Mouse (Mus musculus) thymus, adult 2 months (tissue): ENCODE measurements around the gene Auts2.

Experiments
- CTCF ChIP-seq: fragments of 200-500 bp; IDR thresholded peaks from 2 replicates; pipeline ENCODE4 v1.5.1; 2012; ENCODE audit warnings: mild to moderate bottlenecking, control low read depth, low read length, moderate library complexity, borderline replicate concordance; ENCODE audit not compliant: control insufficient read depth, poor library complexity, insufficient read depth; ENCODE audit errors: extremely low read depth
- POLR2A ChIP-seq: fragments of 200-500 bp; IDR thresholded peaks from 2 replicates; pipeline ENCODE4 v1.6.1; 2012; ENCODE audit warnings: mild to moderate bottlenecking, low read length, control low read depth, moderate library complexity; ENCODE audit not compliant: control insufficient read depth, poor library complexity, insufficient read depth; ENCODE audit errors: extremely low read depth

DNA sequence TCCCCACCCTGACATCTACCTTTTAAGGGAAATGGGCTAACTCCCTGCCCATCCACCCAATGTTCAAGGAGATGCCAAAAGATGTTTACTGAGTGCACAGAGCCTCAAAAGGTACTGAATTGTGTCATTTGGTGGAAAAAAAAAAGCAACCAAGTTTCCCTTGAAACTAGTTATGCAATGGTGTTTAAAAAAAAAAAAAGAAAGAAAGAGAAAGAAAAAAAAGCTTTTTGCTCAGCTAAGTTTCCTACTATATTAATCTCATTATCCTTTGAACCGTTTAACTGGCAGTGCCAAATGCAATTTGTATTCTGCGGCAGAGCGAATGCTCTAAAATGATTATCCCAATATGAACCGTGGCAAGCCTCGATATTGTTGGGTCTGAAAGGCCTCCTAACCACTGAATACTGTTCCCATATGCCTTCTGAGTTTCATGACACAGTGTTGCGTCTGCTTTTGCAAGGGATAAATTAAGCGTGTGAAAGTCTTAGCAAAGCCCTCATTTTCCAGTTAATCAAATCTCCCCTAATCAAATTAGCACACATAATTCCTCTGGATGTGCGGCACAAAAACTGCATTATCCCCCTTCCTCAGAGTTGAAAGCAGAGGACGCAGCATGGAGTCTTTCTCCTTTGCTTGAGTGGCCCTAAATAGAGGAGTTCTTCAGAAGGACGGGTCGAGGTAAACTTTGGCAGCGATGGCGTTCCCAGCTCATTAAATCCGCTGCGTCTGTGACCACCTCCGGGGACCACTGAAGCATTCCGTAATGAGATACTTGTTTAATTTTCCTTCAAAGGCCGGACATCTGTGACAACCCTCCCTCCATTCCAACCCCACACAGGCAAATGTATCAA, 897.6 kb downstream of the Auts2 start:
- TF ChIP-seq POLR2A (no peak), CTCF (no peak)
